Mouse (Mus musculus): ENCODE measurements around the gene Igfbp3.

Gene Igfbp3

DNA sequence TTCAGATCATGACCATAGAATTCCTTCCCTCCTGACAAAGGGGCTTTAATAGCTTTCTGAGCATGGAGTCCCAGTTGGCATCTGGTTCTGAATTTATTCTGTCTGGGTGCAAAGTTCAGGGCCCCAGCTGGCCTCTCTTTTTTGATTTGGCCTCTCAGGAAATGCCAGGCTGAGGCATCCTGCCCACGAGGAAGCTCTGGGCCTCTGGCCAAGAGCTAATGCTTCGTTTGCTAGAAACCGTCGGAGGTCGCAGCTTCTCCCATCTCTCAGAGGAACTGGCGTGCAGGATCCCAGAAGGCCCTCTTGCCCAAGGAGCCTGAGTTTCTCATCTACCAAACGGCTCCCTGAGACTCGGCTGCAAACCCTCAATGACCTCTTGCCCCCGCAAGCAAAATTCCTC is 2.5 kb downstream of the Igfbp3 start:
- no peak for DNase-seq (ENCODE audit: low read depth, low spot score)

DNA sequence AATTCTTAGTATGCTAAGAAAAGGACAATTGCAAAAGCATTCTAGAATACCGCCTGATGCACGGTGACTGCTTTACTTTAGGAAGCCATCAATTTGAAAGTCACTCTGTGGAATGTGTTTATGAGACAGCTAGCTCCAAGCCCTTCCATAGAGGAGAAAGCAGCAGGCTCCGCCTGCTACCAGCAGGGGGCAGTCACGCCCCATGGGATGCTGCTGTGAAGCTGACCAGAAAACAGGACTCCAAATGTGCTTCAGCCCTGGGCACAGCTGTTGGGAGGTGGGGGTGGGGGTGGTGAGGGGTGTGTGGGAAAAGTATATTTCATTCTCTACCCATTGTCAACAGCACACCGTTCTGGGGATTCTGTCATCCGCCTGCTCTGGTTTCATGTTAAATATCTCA is 3.4 kb downstream of the Igfbp3 start:
- no peak for DNase-seq (ENCODE audit: low read depth, low spot score)

DNA sequence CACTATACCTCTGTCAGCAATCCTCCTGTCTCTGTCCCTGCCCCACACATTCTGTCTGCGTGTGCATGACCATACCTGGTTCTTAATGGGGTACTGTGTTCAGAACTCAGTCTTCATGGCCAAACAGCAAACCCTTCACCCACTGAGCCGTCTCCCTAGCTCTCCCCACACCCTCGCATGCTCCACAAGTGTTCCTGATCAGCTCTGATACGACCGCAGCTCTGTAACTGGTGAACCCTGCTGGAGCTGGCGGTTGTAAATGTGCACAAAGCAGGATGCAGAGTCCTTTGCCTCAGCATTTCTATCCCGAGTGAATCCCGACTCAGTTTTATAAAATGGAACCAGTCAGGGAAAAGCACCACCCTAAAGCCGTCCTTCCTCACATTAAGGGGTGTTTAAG is 9.9 kb downstream of the Igfbp3 start:
- DNase-seq (ENCODE audit: low read depth, low spot score): no peak

DNA sequence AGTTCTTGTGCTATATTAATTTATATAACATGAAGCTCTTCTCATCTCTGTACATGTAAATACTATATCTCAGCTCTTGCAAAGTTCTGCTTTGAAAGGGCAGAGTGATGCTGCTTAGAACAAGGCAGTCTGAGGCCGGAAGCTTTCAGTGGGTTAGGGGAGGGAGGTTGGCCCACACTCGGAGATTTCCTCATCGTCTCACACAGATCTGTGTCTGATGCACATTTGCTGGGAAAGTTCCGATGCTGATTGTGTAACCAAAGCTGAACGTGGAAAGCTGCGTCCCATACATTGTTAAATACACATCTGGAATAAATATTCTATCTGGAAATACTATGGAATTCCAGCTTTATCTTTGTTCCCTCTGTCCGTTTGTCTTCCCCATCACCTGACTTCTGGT is 11.5 kb downstream of the Igfbp3 start:
- no peak for DNase-seq (ENCODE audit: low read depth, low spot score)

DNA sequence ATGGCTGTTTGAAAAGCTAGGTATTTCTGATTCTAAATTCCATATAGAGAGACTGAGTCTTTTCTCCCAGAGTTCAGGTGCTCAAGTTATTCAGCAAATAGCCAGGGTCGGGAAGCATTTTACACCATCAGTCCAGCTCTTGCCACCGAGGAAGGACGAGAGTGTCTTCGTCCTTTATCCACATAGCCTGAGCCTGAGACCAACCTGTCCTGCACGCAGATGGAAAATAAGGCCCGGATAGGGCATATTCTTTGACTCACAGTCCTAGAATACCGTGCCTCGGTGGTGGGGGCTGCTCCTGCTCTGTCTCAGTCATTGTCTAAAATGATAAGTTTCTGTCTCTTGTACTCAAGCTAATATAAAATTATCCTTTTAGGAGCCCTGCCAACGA is 13.3 kb downstream of the Igfbp3 start:
- no peak for DNase-seq (ENCODE audit: low read depth, low spot score)

DNA sequence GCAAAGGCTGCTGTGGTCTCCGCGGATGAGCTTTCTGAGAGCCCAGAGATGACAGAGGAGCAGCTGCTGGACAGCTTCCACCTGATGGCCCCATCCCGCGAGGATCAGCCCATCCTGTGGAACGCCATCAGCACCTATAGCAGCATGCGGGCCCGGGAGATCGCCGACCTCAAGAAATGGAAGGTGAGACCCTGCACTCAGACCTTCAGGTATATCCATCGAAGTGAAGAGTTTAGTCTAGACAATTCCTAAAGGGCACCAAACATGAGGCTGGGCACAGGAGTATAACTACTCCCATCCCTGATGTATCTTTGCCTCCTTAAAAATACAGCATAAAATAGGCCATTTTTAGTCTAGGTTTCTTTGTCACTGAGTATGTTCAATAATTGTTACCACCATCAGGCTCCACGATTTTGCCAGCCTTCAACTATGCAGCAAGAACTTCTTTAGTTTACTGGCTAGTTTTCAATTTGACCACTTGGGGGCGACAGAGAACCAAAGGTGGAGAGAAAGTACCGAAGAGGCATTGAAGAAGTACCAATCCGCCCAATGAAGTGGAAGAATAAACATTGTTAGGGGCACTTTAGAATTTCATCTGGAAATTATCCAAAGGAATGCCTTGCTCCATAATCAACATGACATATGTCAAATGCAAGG is 13.9 kb downstream of the Igfbp3 start:
- no peak for DNase-seq (ENCODE audit: low read depth, low spot score)

DNA sequence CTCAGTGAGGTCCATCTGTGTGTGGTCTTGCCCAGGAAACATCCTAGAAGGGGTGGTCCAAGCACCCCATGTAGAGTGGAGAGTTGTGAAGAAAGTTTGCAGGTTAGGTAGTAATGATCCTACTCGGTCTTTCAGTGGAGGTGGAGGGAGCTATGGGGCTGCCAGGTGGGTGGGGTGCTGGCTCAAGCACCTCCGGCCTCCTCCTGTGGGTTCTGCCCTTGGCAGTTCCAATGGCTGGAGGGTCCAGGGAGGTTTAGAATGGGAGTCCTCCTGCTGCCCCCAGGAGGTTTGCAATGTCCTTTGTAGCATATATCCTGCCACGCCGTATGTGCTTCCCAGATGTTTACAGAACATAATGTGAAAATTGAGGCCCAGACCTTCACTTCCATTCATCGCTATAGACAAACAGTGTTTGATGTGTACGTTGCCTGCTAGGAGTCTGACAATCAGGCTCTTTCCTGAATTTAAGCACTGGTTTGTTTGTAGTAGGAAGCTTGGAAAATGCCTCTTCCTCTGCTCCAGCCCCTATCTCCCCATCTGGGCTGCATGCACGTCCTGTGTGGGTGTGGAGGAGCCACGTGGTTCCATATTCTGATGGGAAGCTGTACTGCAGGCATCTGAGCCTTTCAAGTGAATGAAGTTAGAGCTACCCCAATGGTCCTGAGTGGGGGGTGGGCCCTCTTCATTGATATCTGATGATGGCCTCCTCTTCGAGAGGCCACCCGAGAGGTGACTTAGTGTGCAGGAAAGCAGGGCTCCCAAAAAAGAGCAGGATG is 15.1 kb downstream of the Igfbp3 start:
- DNase-seq (ENCODE audit: low read depth, low spot score): no peak

DNA sequence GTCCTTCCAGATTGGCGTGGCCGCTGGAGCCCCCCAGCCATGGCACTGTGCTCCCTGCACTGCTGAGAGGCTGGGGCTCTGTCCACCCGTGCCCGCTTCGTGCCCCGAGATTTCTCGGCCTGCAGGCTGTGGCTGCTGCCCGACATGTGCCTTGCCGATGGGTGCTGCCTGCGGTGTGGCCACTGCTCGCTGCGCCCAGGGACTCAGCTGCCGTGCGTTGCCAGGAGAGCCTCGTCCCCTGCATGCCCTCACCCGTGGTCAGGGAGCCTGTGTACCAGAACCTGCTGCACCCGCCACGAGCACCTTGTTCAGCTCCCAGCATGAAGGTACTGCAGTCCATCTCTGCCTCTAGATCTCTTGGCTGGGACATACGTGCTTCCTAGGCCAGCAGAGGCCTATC is 15.7 kb downstream of the Igfbp3 start:
- no peak for DNase-seq (ENCODE audit: low read depth, low spot score)

DNA sequence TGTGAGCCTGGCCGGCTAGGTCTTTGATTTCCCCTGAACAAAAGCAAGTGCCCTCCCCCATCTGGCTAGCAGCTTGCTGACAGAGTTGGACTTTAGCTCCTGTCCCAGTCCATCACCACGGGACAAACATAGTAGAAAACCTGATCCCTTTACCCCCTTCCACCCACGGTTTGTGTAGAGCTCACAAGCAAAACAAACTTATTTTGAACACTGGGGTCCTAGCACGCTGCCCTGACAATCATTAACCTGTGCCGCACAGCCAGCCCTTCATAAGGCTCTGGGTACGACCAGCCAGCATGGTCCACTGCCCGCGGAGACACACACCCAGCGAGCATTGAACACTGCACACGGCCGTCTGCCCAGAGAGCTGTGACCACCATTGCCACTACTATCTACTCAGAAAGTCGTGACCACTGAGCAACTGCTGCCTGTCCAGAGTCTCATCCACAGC is 16.2 kb downstream of the Igfbp3 start, which contains the start of gene Igfbp1:
Igfbp1 (plus strand) TSS at position 292 of the 451 bp plus-strand sequence.
- no peak for DNase-seq (ENCODE audit: low read depth, low spot score)

DNA sequence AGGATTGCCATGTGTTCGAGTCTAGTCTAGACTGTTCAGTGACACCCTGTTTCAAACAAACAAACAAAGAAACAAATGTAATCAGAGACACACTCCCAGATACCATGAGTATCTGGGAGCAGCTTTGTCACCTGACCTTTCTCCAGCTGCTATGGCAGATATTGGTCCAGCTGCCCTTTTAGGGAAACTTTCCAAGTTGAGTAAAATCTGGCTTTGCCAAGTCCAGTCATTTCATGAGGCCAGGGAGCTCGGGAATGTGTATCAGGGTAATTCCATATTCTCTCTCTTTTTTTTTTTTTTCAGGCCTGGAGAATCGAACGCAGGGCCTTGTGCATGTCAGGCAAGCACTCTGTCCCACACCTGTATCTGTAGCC is 18.4 kb downstream of the Igfbp3 start:
- DNase-seq (ENCODE audit: low read depth, low spot score): no peak

DNA sequence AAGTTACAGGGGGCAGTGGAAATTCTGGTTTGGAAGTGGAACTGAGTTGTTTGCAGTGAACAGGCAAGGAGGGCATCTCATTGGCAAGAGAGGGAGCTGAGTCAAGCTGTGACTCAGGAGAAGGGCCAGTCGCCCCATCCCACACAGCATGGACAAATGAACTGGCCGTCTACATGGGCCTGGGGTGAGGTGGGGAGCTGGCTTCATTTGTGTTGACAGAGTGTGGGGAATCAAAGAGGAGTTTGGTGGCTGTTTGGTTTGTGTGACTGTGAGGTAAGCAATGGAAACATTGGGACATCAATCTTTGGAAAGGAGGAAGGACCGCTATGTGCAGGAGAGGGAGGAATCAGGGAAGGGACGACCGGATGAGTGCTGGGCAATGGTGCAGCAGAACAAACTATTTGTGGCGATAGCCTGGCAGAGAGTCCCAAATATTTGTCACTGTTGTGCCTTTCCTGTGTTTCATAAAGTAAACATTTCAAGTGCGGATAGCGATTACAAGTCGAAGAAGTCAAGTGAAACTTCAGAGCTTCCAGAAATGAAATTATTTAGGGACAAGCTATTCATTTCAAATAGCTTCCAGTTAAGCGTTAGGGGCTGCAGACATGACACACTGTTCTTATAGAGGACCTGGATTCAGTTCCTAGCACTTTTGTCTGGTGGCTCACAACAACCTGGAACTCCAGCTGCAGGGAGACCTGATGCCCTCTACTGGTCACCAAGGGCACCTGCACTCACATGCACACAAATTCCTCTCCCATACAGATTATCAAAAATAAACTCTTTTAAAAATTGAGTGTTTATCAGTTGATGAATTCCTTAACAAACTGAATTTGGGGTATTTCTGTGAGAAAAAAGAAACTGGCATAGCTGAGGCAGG is 19.1 kb downstream of the Igfbp3 start:
- no peak for DNase-seq (ENCODE audit: low read depth, low spot score)

DNA sequence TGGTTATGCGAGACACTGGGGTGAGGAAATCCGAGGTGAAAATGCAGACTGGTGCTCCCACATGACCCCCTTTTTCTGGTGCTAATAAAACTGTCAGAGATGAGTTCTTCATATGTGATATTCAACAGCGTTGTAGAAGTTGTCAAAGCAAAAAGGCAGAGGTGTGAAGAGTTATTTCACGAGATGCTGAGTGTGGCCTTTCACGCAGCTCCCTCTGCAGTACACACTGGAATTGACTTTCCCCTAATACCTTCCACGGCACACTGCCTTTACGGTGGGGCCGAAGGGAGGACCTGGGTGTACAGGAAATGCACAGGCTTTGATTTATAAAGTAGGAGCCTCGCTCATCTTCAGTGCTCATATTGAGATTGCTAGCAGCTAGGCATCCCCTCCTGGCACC is 20.6 kb downstream of the Igfbp3 start:
- no peak for DNase-seq (ENCODE audit: low read depth, low spot score)

DNA sequence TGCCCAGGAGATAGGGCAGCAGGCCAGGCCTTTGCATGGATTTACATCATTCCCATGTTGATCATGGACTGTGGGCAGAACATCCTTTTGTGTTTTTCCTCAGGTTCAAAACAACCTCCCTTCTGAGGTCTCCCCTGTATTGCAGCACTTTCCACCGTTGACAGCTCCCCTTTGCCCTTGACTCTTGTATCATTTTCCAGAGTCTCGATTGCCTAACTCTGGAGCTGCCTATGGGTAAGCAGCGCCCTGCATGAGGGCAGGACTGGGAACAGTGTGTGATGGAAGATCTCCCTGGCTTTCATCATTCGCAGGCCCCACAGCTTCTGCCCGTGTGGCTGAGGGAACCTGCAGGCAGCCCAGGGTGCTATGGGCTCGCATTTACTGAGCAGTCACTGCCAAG is 21.0 kb downstream of the Igfbp3 start:
- DNase-seq (ENCODE audit: low read depth, low spot score): no peak

DNA sequence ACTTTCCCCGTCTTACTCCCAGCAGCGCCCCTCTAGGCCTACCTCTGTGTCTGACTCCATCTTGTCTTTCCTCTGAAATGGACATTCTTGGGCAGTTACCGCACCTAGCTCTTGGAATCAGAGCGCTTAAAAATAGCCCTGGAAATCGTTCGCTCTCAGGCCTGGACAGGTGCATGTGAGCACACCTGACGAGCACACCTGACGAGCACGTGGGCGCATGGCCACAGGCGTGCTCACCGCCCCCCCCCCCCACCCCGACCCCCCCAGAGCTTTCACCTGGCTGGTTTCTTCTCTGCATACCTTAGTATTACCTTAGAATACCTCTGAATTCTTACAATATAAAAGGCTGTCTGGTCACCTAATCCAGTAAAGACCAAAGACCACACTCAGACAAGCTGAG is 25.3 kb downstream of the Igfbp3 start, which contains the start of gene Gm11985:
Gm11985 (minus strand) TSS at position 101 of the 400 bp plus-strand sequence.
- no peak for DNase-seq (ENCODE audit: low read depth, low spot score)

DNA sequence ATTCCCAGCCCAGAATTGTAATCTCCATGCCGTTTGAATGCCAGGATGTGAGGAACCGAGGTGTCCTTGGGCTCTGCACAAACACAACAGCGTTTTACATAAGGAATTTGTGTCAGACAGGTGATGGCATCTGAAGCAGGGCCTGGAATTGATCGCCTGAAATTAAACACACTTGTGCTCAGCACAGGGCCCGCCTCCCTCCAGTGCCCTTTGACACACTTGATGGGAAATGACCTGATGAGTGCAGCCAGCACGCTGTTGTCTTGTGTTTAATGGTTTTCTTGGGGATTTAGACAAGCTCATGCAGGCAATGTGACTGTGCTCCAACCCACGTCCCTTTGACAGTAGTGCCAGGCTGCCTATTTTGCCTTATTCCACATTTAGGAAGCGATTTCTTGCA is 26.3 kb downstream of the Igfbp3 start:
- no peak for DNase-seq (ENCODE audit: low read depth, low spot score)

DNA sequence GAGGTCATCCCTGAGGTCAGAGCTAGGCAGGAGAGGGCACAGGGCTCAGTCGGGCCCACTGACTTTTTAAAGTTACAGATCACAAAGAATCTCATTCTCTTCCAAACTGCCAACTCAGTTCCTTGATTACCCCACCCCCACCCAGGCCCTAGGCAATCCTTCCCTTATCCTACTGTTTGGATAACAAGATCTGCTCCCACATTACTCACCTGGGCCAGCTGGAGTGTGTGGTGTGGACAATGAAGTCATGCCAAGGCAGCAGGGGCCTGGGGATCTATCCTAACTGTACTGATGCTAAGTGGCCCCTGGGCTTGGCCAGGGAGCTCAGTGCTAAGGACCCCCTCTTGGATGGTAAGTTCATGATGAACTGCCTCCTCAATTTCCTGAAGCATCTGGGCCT is 29.3 kb downstream of the Igfbp3 start:
- no peak for DNase-seq (ENCODE audit: low read depth, low spot score)

DNA sequence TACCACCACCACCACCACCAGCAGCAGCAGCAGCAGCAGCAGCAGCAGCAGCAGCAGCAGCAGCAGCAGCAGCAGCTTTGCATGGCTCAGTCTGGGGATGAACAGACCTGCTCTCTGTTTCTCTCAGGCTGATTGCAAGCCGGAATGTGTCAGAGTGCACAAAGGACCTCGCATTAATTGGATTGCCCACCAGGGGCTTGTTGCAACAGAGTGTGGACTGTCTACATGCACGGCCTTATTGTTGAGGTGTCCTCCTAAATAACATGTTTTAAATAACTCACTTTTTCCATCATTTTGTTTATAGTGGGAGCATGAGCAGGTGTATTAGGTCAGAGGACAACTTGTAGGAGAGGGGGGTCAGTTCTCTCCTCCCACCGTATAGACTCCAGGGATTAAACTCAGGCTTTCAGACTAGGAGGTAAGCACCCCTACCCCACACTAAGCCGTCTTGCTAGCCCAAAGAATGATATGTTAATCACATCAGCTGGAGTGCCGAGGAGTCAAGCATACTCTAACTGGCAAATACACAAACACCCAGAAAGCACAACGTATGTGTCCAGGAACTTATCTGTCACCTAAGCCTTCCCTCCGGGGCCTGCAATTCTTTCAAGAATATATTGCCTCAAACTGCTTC is 31.2 kb downstream of the Igfbp3 start:
- no peak for DNase-seq (ENCODE audit: low read depth, low spot score)

DNA sequence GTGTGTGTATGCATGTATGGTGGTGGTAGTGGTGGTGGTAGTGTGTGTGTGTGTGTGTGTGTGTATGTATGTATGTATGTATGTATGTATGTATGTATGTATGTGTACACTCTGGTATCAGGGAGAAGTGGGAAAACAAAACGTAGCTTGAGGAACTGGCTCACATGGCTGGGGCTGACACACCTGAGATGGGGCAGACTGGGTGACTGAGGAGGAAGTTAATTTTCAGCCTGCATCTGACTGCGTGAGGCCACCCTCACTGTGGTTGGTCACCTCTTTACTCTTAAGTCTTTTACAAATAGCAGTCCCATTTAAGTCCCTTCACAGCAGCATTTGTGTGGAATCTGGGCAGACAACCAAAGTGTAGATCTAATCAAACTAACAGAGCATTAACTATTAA is 34.4 kb downstream of the Igfbp3 start:
- DNase-seq (ENCODE audit: low read depth, low spot score): no peak

DNA sequence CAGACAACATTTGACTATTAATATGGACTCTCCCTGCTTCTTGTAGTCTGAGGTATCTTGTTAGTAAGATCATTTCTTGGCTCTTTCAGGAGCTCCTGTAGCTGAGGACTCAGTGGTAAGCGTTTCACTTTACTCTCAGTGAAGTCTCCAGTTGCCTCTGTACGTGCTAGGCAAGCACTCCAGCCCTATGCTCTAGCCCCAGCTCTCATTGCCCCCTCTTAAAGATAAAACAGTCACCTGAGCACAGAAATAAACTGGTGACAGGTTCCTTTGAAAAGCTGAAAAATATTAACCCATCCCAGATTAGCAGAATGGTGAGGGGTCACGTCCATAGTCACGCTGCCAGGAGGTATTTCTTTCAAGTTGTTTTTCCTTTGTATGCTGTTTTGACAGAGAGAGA is 35.0 kb downstream of the Igfbp3 start:
- DNase-seq (ENCODE audit: low read depth, low spot score): no peak

DNA sequence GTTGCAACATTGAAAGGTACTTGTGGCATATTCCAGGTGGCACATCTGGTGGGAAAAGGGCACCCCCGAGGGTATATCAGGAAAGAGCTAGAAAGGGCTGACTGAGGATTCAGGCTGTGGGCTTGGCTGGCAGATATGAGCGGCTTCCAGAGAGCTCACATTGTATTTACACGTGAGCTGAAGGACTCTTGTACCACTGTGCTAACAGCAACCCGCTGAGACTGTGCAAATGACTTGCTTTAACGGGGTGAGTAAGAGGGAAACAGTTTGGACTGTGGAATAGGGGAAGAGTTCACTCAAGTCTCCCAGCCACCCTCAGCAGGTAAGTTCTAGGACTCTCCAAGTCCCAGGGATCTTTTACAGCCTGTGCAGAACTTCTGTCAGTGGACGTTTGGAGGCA is 40.1 kb downstream of the Igfbp3 start:
- no peak for DNase-seq (ENCODE audit: low read depth, low spot score)

DNA sequence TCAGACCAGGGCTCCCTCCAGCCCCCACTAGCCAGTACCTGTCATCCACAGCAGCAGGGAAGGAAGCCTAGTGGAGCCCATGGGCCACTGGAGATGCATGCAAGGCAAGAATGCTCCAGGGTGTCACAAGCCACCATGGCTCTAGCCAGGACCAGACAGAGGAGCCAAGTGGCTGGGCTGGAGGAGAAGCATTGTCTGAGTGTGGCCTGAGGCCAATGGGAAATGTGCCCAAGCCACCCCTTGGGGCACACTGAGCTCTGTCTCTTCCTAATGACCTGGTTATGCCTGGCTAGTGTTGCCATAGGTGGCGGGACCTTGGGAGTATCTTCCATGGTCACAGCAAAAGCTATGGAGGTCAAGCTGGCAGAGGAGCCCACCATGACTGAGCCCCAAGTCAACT is 44.1 kb downstream of the Igfbp3 start:
- DNase-seq (ENCODE audit: low read depth, low spot score): no peak

DNA sequence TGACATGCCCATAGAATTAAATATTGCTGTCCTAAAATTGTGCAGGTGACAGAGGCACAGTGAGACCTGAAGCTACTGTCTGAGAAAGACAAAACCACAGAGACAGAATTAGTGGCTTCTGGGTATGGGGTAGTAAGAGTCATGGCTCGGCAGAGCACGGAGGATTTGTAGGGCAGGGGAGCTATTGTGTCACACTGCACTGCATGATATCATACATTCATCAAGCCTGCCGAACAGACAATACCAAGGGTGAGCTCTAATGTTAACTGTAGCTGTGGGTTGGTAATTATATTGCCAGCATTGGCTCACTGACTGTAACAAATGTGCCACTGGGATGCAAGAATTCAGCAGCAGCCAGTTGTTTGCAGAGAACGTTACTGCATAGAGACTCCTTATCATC is 49.3 kb downstream of the Igfbp3 start:
- no peak for DNase-seq (ENCODE audit: low read depth, low spot score)
